Mouse (Mus musculus) thymus, postnatal 4 days (tissue): ENCODE data around the gene Btbd11.
A peak's percentile ranks its signal among the peaks of the same experiment; 100 is the strongest.

Experiments used
- DNase-seq: peaks from one replicate; pipeline ENCODE4 v3.0.0; 2021

Btbd11 gene

DNA sequence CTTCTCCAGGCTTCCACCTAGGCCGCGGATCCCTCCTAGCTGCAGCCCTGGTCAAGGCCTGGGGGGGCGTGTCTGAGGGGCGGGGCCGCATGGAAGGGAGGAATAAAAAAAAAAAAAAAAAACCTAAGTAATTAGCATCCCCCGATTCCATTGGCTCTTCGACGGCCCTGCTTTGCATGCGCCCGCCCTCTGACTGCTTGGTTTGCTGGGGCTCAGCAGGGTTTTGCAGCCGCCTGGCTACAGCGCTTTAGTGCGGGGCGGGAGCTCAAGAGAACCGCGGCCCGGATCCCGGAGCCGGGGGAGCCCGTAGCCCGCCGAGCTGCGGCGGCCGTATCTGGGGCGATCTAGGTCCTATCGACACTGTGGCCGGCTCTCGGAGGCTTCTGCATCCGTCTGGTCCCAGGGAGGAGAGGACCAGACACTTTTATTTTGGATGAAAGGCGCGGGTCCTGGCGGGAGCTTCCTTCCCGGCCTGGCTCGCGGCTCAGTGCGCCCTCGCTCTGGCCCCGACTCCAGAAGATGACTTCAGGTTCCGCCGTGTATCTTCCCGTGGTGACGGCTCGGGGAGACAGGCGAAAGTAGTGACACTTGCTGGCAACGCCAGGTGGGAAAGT lies at the start of gene Btbd11:
Gene Btbd11 (plus strand): TSS at position 210 of the 614 bp plus-strand sequence.
- DNase-seq: peak; percentile 86

DNA sequence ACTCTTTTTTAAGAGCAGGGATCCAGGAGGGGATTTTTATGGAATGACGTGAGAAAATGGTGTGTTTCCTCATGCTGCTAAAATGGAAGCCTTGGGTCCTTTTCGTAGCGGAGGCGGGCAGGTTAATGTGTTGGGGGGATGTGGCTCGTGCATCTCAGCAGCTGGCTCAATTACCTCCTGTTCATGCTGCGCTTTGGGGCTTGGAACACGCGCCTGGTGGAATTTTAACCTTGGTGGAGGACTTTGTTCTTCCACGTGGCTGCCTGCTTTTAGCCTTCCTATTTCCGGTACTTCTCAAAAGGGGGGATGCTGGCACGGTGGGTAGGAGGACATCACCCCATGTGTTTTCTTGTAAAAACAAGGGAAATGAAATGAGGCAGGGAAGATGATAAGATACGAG lies 47.9 kb upstream of the Btbd11 start:
- DNase-seq: no peak

DNA sequence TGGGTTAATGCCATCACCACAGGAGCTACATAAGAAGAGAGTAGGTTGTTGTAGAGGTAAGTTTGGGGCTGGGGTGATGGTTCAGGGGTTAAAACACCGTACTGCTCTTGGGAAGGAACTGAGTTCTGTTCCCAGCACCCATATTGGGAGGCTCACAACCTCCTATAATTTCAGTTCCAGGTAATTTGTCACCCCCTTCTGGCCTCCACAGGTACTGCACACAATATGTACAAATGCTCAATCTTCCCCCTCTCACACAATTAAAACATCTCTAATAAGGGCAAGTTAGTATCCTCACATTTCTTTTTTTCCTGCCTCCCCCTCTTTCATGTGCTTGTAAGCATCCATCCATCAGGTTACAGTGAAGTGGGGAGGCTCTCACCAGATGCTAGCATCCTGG lies 44.7 kb upstream of the Btbd11 start:
- DNase-seq: no peak

DNA sequence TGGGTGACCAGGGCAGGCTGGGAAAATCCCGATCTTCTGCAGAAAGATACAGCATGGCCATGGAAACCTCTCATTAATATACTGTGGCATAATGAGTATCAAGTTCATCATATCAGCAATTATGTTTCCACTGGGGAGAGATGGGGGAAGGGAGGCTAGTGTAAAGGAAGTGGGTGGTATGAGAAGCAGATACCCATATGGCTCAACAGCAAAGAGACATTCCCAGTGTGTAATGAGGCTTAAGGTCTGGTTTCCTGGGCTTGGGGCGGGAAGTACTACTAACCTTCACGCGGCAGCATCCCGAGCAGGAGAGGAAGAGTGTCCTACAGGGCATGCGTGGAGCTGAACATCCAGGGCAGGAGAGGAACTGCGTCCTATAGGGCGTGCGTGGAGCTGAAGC lies 39.4 kb upstream of the Btbd11 start:
- no peak for DNase-seq

DNA sequence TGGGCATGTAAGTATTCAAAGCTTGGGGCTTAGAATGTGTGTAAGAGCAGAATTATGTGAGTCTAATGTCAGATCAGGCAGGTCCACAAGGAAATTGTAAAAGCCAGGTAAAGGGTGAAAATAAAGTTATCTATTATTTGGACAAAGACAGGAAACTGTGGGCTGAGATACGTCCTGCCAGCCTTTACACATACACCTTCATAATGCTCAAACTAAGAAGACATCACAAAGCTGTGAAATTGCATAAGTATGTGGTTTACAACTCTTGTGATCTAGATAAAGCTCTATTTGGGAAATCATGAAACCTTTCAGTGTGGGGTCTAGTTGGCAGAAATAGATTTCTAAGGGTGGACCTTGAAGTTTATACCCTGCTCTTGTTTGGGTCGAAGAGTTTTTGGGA lies 34.1 kb upstream of the Btbd11 start:
- DNase-seq: no peak

DNA sequence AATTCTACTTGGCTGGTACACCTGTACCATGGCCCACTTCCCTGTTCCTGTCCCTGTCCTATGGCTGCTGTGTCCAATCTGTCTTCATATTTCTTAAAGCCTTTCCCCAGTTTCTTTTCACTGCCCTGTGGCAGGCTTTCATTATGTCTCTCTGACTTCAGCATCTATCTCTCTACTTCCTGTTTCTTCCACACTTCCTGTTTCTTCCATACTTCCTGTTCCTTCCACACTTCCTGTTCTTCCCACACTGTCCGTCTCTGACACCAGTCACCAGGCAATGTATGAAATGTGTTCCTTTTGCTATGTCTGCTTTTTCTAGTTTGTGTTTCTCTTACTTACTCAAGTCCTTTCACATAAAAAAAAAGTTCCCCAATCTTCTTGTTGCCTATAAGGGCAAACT lies 32.3 kb upstream of the Btbd11 start:
- DNase-seq: no peak

DNA sequence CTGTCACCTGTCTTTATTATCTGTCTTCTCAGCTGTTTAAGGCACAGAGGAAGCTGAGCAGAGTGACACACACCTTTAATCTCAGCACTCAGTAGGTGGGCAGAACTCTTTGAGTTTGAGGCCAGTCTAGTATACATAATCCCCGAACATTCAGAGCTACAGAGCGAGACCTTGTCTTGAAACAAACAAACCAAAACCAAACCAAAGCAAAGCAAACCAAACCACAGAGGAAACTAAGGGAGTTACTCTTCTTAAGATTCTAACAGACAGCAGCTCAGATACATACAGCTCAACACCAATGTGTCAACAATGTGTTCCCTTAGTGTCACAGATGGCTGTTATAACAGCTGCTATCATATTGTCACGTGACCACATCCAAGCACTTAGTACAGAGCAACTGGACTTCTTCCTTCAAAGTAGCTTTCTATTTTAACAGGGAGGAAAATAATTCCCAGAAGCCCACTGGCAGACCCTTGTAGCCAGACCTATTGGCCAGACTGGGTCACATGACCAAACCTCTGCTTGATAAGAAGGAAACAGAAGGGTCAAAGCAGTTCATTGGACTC lies 27.0 kb upstream of the Btbd11 start:
- DNase-seq: no peak

DNA sequence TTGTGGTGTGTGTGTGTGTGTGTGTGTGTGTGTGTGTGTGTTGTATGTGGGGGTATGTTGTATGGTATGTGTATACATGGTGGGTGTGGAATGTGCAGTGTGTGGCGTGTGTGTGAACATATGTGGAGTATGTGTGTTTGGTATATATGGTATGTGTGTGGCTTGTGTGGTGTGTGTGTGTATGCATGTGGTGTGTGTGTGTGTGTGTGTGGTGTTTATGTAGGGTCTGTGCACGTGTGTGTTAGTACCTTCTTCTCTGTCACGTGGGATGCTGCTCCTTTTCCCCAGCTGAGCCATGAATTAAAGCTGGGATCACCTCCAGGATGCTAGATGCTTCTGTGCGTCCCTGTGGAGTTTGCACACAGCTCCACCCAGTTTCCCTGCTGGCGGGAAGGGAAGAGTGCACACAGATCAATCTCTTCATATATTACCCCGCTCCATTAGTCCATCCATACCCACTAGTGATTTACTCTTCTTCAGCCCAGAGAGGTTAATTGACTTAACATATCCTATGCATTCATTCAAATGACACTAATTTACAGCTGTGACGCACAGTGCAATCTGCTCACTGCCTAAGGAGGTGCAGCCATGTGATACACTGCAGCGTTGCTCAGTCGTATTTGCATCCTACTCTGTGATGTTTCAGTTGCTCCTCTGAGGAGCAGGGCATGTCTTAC lies 23.7 kb upstream of the Btbd11 start:
- no peak for DNase-seq

DNA sequence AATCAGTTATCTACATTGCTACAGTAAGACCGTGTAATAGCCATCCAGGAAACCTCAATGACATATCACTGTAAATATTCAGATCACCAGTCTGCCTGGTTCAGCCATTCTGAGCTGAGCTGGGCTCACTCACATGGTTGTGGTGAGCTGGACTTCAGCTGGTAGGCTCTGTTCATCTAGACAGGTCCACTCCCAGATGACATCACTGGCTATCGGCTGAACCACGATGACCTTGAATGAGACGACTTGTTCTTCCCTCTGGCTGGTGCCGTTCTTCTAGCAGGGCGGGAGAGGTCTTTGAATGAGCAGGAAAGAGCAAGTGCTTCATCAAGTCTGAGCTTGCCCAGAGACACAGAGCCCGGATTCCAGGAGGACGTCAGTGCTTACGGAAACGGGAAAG lies 19.7 kb upstream of the Btbd11 start:
- no peak for DNase-seq

DNA sequence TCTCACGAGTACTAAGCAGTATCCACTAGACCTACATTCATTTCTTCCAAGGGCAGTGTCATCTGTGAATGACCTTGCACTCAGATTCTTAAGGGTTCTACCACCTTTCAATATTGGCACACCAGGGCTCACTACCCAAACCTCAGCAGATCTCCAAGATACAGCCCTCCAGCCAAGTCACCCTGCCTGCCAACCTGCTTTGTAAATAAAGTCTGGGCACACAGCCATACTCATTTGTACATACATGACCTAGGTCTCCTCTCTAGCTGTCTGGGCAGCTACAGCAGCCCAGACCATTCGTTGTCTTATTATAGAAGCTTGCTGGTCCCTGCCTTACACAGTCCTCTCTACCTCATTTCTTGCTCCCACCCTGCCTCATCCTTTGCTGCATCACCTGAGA lies 15.3 kb upstream of the Btbd11 start:
- no peak for DNase-seq

DNA sequence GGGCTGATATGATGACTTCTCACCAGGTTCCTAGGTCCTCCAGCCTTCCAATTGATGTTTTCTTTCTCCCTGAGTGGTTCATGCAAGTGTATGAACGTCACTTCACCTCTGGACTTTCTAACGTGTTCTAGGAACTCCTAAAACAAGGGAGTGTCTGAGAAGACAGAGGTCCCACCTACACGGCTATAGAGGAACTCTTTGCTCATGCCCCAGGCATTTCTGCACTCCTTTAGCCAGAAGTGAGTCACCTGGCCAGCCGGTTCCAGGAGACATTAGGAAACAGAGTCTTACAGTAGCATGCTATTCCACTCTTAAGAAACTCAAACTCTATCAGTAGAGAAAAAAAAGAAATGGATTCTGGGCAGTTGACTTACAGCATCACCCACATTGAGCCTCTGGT lies 14.5 kb upstream of the Btbd11 start:
- no peak for DNase-seq

DNA sequence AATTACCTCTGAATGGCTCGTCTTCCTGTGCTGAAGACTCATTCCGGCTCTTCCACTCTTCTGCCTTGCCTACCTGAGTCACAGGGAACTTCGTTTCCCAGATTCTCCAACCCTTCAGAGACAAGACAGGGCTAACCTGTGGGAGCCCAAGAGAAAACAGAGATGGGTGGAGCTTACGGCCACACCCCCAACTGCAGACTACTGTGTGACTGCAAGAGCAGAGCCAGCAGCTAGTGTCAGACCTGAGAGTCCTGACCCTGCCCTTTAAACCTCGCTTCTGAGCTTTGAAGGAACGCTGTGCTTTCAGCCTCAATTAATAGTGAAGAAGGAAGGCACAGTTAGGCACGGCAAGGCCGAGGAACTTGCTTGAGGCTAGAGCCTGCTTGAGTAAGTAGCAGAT lies 7.6 kb upstream of the Btbd11 start:
- peak; percentile 15 for DNase-seq

DNA sequence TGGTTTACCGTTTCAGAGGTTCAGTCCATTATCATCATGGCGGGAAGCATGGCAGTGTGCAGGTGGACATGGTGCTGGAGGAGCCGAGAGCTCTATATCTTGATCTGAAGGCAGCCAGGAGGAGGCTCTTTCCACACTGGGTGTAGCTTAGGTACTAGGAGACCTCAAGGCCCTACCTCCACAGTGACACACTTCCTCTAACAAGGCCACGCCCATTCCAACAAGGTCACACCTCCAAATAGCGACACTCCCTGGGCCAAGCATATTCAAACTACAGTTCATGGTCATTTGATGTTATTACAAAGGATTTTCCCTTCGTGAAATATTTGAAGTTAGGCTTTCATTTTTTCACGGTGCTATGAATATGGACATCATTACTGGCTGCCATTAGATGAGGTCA lies 3.6 kb upstream of the Btbd11 start:
- DNase-seq: no peak

DNA sequence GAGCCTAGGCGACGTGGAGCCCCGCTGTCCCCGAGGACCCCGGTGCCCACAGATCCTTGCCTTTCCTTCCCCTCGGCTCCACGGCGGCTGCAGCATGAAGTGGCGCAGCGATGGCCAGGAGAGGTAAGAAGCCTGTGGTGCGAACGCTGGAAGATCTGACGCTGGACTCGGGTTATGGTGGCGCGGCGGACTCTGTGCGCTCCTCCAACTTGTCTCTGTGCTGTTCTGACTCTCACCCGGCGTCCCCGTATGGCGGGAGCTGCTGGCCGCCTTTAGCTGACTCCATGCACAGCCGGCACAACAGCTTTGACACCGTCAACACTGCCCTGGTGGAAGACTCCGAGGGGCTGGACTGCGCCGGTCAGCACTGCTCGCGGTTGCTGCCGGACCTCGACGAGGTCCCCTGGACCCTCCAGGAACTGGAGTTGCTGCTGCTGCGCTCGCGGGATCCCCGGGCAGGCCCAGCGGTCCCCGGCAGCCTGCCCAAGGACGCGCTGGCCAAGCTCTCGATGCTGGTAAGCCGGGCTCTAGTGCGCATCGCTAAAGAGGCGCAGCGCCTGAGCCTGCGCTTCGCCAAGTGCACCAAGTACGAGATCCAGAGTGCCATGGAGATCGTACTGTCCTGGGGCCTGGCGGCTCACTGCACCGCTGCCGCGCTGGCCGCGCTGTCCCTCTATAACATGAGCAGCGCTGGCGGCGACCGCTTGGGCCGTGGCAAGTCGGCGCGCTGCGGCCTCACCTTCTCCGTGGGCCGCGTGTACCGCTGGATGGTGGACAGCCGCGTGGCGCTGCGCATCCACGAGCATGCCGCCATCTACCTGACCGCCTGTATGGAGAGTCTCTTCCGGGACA lies 831 bp downstream of the Btbd11 start:
- DNase-seq: peak; percentile 61

DNA sequence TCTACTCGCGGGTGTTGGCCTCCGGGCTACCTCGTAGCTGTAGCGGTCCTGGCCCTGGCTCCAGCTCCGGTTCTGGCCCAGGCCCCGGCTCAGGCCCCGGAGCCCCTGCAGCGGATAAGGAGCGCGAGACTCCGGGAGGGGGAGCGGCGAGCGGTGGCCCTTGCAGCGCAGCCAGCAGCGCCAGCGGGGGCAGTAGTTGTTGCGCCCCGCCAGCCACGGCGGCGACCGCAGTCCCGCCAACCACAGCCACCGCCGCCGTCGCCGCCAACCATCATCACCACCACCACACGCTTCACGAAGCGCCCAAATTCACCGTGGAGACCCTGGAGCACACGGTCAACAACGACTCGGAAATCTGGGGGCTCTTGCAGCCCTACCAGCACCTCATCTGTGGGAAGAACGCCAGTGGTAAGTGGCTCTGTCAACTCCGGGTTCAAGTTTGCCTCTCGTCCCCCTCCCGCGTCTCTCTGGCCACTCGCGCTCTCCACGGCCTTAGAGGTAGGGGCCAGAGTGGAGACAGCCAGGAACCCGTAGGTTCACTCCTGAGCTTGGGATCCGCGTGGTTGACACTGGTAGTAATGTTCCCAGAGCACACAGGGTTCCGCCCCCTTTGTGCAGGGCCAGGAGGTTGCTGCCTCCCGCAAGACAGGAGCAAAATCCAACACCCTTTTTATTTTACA lies 1.6 kb downstream of the Btbd11 start:
- DNase-seq: peak; percentile 44

DNA sequence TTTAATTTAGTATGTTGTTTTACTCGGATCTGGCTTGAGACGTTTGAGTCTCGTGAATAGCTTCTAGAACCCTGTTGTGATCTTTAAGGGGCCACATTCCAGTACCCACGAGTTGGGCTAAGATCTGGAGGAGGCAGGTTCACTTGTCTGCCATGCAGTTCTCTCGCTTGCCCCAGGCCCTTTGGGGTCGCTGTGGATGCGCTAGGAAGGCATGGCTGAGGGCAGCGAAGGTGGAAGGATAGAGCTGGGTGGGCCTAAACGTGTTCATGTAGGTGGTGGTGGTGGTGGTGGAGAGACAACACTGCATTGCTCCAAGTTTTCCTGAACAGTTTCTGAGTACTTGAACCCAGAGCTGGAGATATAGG lies 2.1 kb downstream of the Btbd11 start:
- DNase-seq: peak; percentile 85

DNA sequence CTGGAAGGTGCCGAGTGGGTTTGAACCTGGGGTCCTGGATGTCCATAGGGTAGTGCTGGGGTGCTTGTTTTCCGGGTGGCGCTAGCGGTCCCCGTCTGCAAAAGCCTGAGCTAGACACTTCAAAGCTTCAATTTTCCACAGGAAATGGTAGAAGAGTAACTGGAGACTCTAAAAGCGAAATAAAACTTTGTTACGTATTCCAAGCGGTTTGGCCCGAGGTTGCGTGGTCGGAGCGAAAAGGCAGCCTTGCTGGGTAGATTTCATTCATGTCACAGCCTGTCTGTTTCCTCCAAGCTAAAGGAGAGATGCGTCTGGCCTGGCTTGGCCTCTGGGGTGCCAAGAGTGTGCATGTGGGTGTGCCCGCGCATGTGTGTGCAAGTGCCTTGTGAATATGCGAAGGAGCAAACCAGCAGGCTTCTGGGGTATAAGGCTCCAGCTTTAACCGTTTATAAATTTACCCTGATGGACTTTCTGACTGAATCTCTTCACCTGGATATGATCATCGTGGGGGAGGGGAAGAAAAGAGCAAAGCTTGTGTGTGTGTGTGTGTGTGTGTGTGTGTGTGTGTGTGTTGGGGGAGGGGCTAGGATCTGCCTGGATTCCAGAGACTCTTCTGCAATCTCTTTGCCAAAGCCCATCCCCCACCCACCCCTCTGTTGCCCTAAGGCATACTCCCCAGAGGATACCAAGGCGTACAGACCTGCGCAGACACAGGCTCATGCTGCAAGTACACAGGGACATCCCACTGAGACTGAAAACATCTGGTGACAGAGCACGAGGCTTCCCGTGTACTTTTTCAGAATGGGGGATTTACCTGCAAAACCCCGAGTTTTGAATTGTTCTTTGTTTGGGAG lies 2.9 kb downstream of the Btbd11 start:
- peak; percentile 40 for DNase-seq

DNA sequence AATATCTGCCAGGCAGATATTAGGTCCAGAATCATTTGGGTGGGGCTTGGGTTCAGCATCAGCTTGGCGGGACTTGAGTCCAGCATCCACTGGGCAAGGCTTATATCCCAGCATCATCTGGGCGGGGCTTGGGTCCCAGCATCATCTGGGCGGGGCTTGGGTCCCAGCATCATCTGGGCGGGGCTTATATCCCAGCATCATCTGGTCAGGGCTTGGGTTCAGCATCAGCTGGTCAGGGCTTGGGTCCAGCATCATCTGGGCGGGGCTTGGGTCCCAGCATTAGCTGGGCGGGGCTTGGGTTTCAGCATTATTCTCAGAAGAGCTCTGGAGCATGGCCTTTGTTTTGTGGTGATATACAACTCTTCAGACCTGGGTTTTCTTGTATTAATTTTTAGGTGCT lies 6.4 kb downstream of the Btbd11 start:
- DNase-seq: no peak

DNA sequence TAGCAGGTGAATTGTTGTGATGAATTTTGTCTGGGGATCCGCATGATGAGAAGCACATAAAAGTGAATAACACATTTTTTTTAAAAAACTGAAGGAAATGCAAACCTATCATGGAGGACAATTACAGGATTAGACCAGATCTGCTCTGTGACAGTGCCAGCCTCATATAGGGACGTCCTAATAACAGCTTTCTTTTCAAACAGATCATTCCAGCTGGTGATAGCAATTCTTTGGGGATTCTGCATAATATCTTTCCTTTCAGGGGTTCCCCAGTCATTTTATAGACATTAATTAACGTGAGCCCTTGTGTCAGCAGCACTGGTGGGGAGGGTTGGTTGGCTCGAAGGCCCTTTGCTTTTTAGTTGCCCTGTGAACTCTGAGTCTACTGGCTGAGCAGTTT lies 7.9 kb downstream of the Btbd11 start:
- DNase-seq: no peak

DNA sequence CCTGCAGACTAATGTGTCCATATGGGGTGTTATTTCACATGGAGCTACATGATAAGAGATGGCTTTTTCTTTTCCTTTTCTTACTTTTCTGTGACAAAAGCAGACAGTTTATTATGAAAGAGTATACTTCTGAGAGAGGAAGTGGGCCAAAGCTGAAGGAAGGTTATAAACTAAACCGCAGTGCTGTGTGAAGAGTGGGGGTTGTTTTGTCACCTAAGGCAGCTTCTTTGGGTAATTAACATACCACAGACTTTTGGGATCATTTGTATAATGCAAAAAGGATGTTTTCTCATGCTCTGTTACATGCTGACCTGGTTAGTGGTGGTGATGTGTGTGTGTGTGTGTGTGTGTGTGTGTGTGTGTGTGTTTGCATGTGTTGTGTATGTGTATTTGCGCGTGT lies 24.5 kb downstream of the Btbd11 start:
- no peak for DNase-seq

DNA sequence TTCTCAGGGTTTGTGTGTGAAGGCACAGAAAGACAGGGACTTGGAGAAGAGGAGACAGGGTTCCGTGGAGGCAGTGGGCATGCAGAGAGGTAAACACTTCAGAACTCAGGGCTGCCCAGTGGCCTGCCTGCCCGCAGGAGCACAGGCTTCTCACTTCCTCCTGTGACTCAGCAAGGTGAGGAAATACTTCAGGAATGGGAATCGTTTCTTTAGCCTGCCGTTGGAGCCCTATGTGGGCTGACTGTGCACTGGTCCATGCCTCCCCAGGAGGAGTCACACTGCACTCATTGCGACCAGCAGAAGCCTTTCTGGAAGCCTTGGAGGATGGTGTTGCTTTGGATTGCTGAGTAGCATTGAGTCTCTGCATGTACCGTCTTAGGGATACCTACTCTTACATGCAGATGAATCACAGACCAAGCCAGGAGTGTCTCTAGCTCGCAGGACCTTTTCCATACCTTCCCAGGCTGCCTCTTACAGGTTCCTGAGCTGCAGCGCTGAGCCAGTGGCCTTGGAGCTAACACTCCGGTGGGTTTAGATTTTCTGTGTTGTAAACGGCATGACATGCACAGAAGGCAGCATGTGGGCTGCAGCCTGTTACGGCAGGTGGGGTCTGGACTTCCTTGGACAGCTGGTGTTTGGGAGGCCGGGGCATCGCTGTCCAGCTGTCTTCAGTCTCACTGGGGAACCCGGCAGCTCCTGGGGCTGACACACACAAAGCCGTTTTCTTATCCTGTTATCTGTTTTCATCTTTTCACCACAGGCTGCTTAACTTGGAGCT lies 34.4 kb downstream of the Btbd11 start:
- DNase-seq: no peak

DNA sequence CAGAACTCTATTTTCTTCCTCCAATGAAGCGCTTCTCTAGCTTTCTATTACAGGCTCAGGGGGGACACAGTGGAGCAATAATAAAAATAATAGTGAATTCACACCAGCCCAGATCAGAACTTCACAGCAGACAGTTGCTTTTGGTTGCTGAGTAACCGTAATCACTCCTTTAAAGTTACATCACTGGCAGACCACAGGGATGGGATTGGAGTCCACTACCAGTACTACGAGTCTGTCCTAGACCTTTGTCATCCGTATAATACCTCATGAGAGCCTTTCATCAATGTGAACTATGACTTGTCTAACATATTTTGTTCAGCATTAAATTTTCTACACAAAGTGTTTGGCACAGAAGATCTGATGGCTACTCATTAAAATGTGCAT lies 35.0 kb downstream of the Btbd11 start:
- DNase-seq: no peak
